20 mouse cellular contexts compared by ENCODE assay signal in genomic region chr15:103041613-103042012, GRCm38 (mm10). TPM values are rescaled to one million over a fixed set of nuclear protein-coding genes. Genes with fewer than 3 reads are reported as not detected.
A peak's percentile ranks its signal among the peaks of the same experiment; 100 is the strongest.
DNase-seq lines count a peak whose midpoint lies in the region; ATAC-seq and TF ChIP-seq lines count a peak whose summit lies in the region.
"Had no signal": no experiment of that assay in that cellular context is flagged by ENCODE, and none has a peak within 500 bp of the region (broad histone marks: within the 10 kb centered on the region; RNA-seq: fewer than 3 reads in every experiment).

No protein-coding gene starts in this region.

- WGBS in forebrain, embryonic 10.5 days: 11% methylated on average over 5 of the region's 5 CpGs
- 8% methylated on average over 5 of the region's 5 CpGs for WGBS in forebrain, embryonic 16.5 days
- WGBS in embryonic facial prominence, embryonic 11.5 days: 12% methylated on average over 5 of the region's 5 CpGs
- WGBS in neural tube, embryonic 13.5 days: 12% methylated on average over 5 of the region's 5 CpGs

- H3K27me3 ChIP-seq in forebrain, embryonic 10.5 days (ENCODE audit: poor library complexity, severe bottlenecking): peaks cover 100% of the 10 kb centered on the region
- H3K27me3 ChIP-seq in forebrain, embryonic 16.5 days (replicated peaks; ENCODE audit: control insufficient read depth, insufficient read depth, low read length): peaks cover 97% of the 10 kb centered on the region
- H3K27me3 ChIP-seq in E14TG2a.4 (ENCODE audit: insufficient read depth, low read length): peaks cover 90% of the 10 kb centered on the region
- peaks cover 79% of the 10 kb centered on the region for H3K27me3 ChIP-seq in embryonic facial prominence, embryonic 11.5 days (ENCODE audit: control insufficient read depth, insufficient read depth, low read length)
- no peaks in the 10 kb centered on the region for H3K27me3 ChIP-seq in neural tube, embryonic 13.5 days

- no peak overlapping the region for H3K4me3 ChIP-seq in forebrain, embryonic 10.5 days
- no peak overlapping the region for H3K4me3 ChIP-seq in forebrain, embryonic 16.5 days (replicated peaks; ENCODE audit: low read length)
- H3K4me3 ChIP-seq in E14TG2a.4 (replicated peaks; ENCODE audit: low read length): peak overlapping the region; percentile 52; the same call in 1 of the 2 replicates
- H3K4me3 ChIP-seq in embryonic facial prominence, embryonic 11.5 days (ENCODE audit: low read depth, low read length): no peak overlapping the region
- H3K4me3 ChIP-seq in neural tube, embryonic 13.5 days: no peak overlapping the region
- H3K4me3 ChIP-seq: forebrain, embryonic 12.5 days; heart, embryonic 12.5 days had no signal

- ATAC-seq in forebrain, embryonic 16.5 days: no peak
- no peak for ATAC-seq in embryonic facial prominence, embryonic 11.5 days (replicated peaks; ENCODE audit: insufficient number of reproducible peaks, low FRiP score, low TSS enrichment, low read depth)
- ATAC-seq in neural tube, embryonic 13.5 days (ENCODE audit: low read depth): no peak

- H3K4me2 ChIP-seq in forebrain, embryonic 16.5 days (ENCODE audit: low read length): no peak overlapping the region
- no peak overlapping the region for H3K4me2 ChIP-seq in embryonic facial prominence, embryonic 11.5 days (ENCODE audit: low read depth, low read length)
- peak overlapping the region; percentile 67 for H3K4me2 ChIP-seq in neural tube, embryonic 13.5 days
- H3K4me2 ChIP-seq: forebrain, embryonic 12.5 days; heart, embryonic 12.5 days had no signal

- peak; percentile 14 for DNase-seq in forebrain, embryonic 10.5 days (ENCODE audit: extremely low spot score, low spot score)
- peak; percentile 0 for DNase-seq in embryonic facial prominence, embryonic 11.5 days (ENCODE audit: low spot score)
- DNase-seq in adrenal gland, adult 8-10 months: no peak
- no peak for DNase-seq in lung, postnatal 36 days
- no peak for DNase-seq in cerebellum, postnatal 36 days
- DNase-seq: adrenal gland, postnatal 25 days; cerebellum, postnatal 10 days; liver; lung, adult 2 months; midbrain, embryonic 14.5 days had no signal

- no peak overlapping the region for H3K27ac ChIP-seq in forebrain, embryonic 10.5 days
- no peak overlapping the region for H3K27ac ChIP-seq in forebrain, embryonic 16.5 days (ENCODE audit: low read length)
- H3K27ac ChIP-seq in embryonic facial prominence, embryonic 11.5 days (replicated peaks; ENCODE audit: low read depth, low read length): no peak overlapping the region
- peak overlapping the region; percentile 85 for H3K27ac ChIP-seq in neural tube, embryonic 13.5 days (replicated peaks)
- H3K27ac ChIP-seq: forebrain, embryonic 12.5 days; macrophage had no signal

- no peak overlapping the region for H3K9ac ChIP-seq in forebrain, embryonic 16.5 days (replicated peaks; ENCODE audit: low read depth, low read length)
- no peak overlapping the region for H3K9ac ChIP-seq in embryonic facial prominence, embryonic 11.5 days (replicated peaks; ENCODE audit: low read length)
- peak overlapping the region; percentile 77 for H3K9ac ChIP-seq in neural tube, embryonic 13.5 days
- H3K9ac ChIP-seq: forebrain, embryonic 12.5 days; heart, embryonic 12.5 days had no signal

- H3K4me1 ChIP-seq in forebrain, embryonic 10.5 days: no peaks in the 10 kb centered on the region
- no peaks in the 10 kb centered on the region for H3K4me1 ChIP-seq in forebrain, embryonic 16.5 days (replicated peaks; ENCODE audit: control insufficient read depth, insufficient read depth, low read length)
- H3K4me1 ChIP-seq in E14TG2a.4 (replicated peaks; ENCODE audit: low read depth, low read length): peaks cover 29% of the 10 kb centered on the region
- no peaks in the 10 kb centered on the region for H3K4me1 ChIP-seq in embryonic facial prominence, embryonic 11.5 days (ENCODE audit: control insufficient read depth, insufficient read depth, low read length)
- H3K4me1 ChIP-seq in neural tube, embryonic 13.5 days (replicated peaks): peaks cover 87% of the 10 kb centered on the region
- H3K4me1 ChIP-seq: forebrain, embryonic 12.5 days; heart, embryonic 12.5 days had no signal

- H3K36me3 ChIP-seq in forebrain, embryonic 10.5 days (replicated peaks): no peaks in the 10 kb centered on the region
- H3K36me3 ChIP-seq in forebrain, embryonic 16.5 days (ENCODE audit: control insufficient read depth, insufficient read depth): no peaks in the 10 kb centered on the region
- no peaks in the 10 kb centered on the region for H3K36me3 ChIP-seq in E14TG2a.4 (ENCODE audit: insufficient read depth, low read length)
- H3K36me3 ChIP-seq in embryonic facial prominence, embryonic 11.5 days (replicated peaks; ENCODE audit: control insufficient read depth, insufficient read depth, low read depth, low read length): no peaks in the 10 kb centered on the region
- no peaks in the 10 kb centered on the region for H3K36me3 ChIP-seq in neural tube, embryonic 13.5 days
- H3K36me3 ChIP-seq: forebrain, embryonic 12.5 days; heart, embryonic 12.5 days had no signal

- no peak for TF ChIP-seq CTCF in E14TG2a.4 (conservative IDR thresholded peaks at IDR 0.05; ENCODE audit: low read length)

- H3K9me3 ChIP-seq in forebrain, embryonic 10.5 days: no peaks in the 10 kb centered on the region
- H3K9me3 ChIP-seq in forebrain, embryonic 16.5 days (ENCODE audit: control insufficient read depth, low read length): no peaks in the 10 kb centered on the region; the same call in 1 of the 2 replicates
- 0 out of 2 replicates have a peak, but pooled peaks cover 9% of the 10 kb centered on the region for H3K9me3 ChIP-seq in E14TG2a.4 (ENCODE audit: low read length)
- H3K9me3 ChIP-seq in embryonic facial prominence, embryonic 11.5 days (replicated peaks; ENCODE audit: control insufficient read depth, low read length): no peaks in the 10 kb centered on the region
- H3K9me3 ChIP-seq in neural tube, embryonic 13.5 days: no peaks in the 10 kb centered on the region
- H3K9me3 ChIP-seq: forebrain, embryonic 12.5 days; heart, embryonic 12.5 days had no signal

RNA-seq across cellular contexts. Expression of gene Hoxc4, which starts 22.9 kb away (rescaled TPM):
- polyA plus RNA-seq in forebrain, embryonic 10.5 days (2016; fragmentation: Nextera tagmentation; extraction: Ambion mirVana): not detected in 2 replicates
- not detected in 2 replicates for polyA plus RNA-seq in forebrain, embryonic 16.5 days (2015; fragmentation: Nextera tagmentation; extraction: Ambion mirVana)
- 1.6 and 1.7 TPM in 2 replicates for polyA plus RNA-seq in embryonic facial prominence, embryonic 11.5 days (2014; fragmentation: Nextera tagmentation; extraction: Ambion mirVana)
- polyA plus RNA-seq in neural tube, embryonic 13.5 days (2015; fragmentation: Nextera tagmentation; extraction: Ambion mirVana): 40.2 and 49.9 TPM in 2 replicates
- total RNA-seq in adrenal gland, adult 8-10 months (2022): 10 to 100 TPM in 2 of 4 experiments, 1 to 10 TPM in 2; 5.0 to 17.9 (median 10.8) TPM
- total RNA-seq: layer of hippocampus, adult 8-10 months; left cerebral cortex, postnatal 10 days had no signal
- polyA plus RNA-seq: forebrain, embryonic 12.5 days; macrophage; midbrain, embryonic 14.5 days had no signal

RNA-seq across cellular contexts. Expression of gene Hoxc6, which starts 43.6 kb away (rescaled TPM):
- not detected in 2 replicates for polyA plus RNA-seq in forebrain, embryonic 10.5 days (2016; fragmentation: Nextera tagmentation; extraction: Ambion mirVana)
- polyA plus RNA-seq in forebrain, embryonic 16.5 days (2015; fragmentation: Nextera tagmentation; extraction: Ambion mirVana): not detected in 2 replicates
- polyA plus RNA-seq in embryonic facial prominence, embryonic 11.5 days (2014; fragmentation: Nextera tagmentation; extraction: Ambion mirVana): 0.17 and 0.43 TPM in 2 replicates
- 46.8 and 51.1 TPM in 2 replicates for polyA plus RNA-seq in neural tube, embryonic 13.5 days (2015; fragmentation: Nextera tagmentation; extraction: Ambion mirVana)
- 10 to 100 TPM; 52.9 to 79.0 (median 59.6) TPM for total RNA-seq in adrenal gland, adult 8-10 months (2022)
- total RNA-seq: layer of hippocampus, adult 8-10 months; left cerebral cortex, postnatal 10 days had no signal
- polyA plus RNA-seq: forebrain, embryonic 12.5 days; macrophage; midbrain, embryonic 14.5 days; spleen, adult 2 months had no signal

RNA-seq across cellular contexts. Expression of gene Hoxc8, which starts 51.2 kb away (rescaled TPM):
- polyA plus RNA-seq in forebrain, embryonic 10.5 days (2016; fragmentation: Nextera tagmentation; extraction: Ambion mirVana): not detected in 2 replicates
- polyA plus RNA-seq in forebrain, embryonic 16.5 days (2015; fragmentation: Nextera tagmentation; extraction: Ambion mirVana): not detected in 2 replicates
- polyA plus RNA-seq in embryonic facial prominence, embryonic 11.5 days (2014; fragmentation: Nextera tagmentation; extraction: Ambion mirVana): not detected in 2 replicates
- 75.8 and 85.5 TPM in 2 replicates for polyA plus RNA-seq in neural tube, embryonic 13.5 days (2015; fragmentation: Nextera tagmentation; extraction: Ambion mirVana)
- total RNA-seq in adrenal gland, adult 8-10 months (2022): 10 to 100 TPM; 30.1 to 35.8 (median 32.2) TPM
- total RNA-seq: layer of hippocampus, adult 8-10 months; left cerebral cortex, postnatal 10 days had no signal
- polyA plus RNA-seq: embryonic facial prominence, embryonic 14.5 days; forebrain, embryonic 12.5 days; lung, adult 2 months; macrophage; midbrain, embryonic 14.5 days; spleen, adult 2 months had no signal

Comparison
In these comparisons a context has a peak if more than half of its experiments do, and no peak if none do; other contexts are left out.
1. DNase-seq: peak in forebrain, embryonic 10.5 days (single experiment) and embryonic facial prominence, embryonic 11.5 days (single experiment); none in adrenal gland, adult 8-10 months (single experiment), lung, postnatal 36 days (single experiment) and cerebellum, postnatal 36 days (0 of 2).
2. RNA of gene Hoxc4, which starts 22.9 kb away (polyA plus RNA-seq): 40.2 to 49.9 TPM in neural tube, embryonic 13.5 days; 1.6 to 1.7 TPM in embryonic facial prominence, embryonic 11.5 days, not detected in forebrain, embryonic 10.5 days and not detected in forebrain, embryonic 16.5 days; every median in the first group is over 10 times any median in the second.
3. RNA of gene Hoxc6, which starts 43.6 kb away (polyA plus RNA-seq): 46.8 to 51.1 TPM in neural tube, embryonic 13.5 days; 0.17 to 0.43 TPM in embryonic facial prominence, embryonic 11.5 days, not detected in forebrain, embryonic 10.5 days and not detected in forebrain, embryonic 16.5 days; every median in the first group is over 10 times any median in the second.
4. RNA of gene Hoxc8, which starts 51.2 kb away (polyA plus RNA-seq): 75.8 to 85.5 TPM in neural tube, embryonic 13.5 days; not detected in forebrain, embryonic 10.5 days, not detected in forebrain, embryonic 16.5 days and not detected in embryonic facial prominence, embryonic 11.5 days; every median in the first group is over 10 times any median in the second.